In the genomic region with DNA sequence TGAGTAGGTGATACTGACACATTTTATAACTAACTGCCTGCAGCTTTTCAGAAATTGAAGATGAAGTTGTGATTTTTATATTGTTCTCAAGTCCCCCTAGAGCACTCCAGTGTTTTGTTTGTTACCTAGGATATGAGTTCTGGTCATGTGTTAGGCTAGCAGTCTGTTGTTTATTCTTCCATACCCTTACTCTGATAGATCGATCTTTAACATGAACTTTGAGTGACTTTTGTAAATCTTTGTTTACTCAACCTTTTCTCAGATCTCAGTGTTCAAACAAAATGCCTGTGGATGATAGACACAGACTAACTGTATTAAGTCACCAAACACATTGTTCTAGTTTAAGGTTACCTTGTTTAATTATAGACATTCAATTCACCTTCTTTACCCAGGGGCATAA, we compare ENCODE assay signal across 35 mouse cellular contexts.
"Had no signal": no experiment of that assay in that cellular context is flagged by ENCODE, and none has a peak within 500 bp of the region (broad histone marks: within the 10 kb centered on the region; RNA-seq: fewer than 3 reads in every experiment).

No protein-coding gene starts in this region.

- H3K27ac ChIP-seq: heart, adult 2 months; heart, embryonic 10.5 days; heart, embryonic 13.5 days; heart, embryonic 15.5 days; hindbrain, embryonic 10.5 days; hindbrain, embryonic 12.5 days; hindbrain, embryonic 13.5 days; hindbrain, embryonic 14.5 days; hindbrain, embryonic 15.5 days; hindbrain, postnatal 0 days; intestine, embryonic 15.5 days; kidney, embryonic 15.5 days; kidney, postnatal 0 days; layer of hippocampus, adult 2 months had no signal

- H3K4me3 ChIP-seq: heart, adult 2 months; heart, embryonic 10.5 days; heart, embryonic 12.5 days; heart, embryonic 13.5 days; heart, embryonic 15.5 days; hindbrain, embryonic 10.5 days; hindbrain, embryonic 12.5 days; hindbrain, embryonic 13.5 days; hindbrain, embryonic 15.5 days; intestine, embryonic 15.5 days; kidney, embryonic 15.5 days; layer of hippocampus, adult 2 months had no signal

- H3K4me2 ChIP-seq: heart, embryonic 11.5 days; heart, embryonic 12.5 days; heart, embryonic 13.5 days; heart, embryonic 15.5 days; hindbrain, embryonic 12.5 days; hindbrain, embryonic 13.5 days; hindbrain, embryonic 14.5 days; hindbrain, embryonic 15.5 days; intestine, embryonic 15.5 days; kidney, embryonic 15.5 days had no signal

- H3K27me3 ChIP-seq: heart, embryonic 12.5 days; heart, embryonic 13.5 days; heart, embryonic 15.5 days; hindbrain, embryonic 12.5 days; hindbrain, embryonic 13.5 days; hindbrain, embryonic 15.5 days; intestine, embryonic 15.5 days; kidney, embryonic 15.5 days had no signal

- H3K36me3 ChIP-seq: heart, embryonic 10.5 days; heart, embryonic 12.5 days; heart, embryonic 13.5 days; heart, embryonic 15.5 days; hindbrain, embryonic 10.5 days; hindbrain, embryonic 12.5 days; hindbrain, embryonic 13.5 days; hindbrain, embryonic 15.5 days; intestine, embryonic 15.5 days; kidney, embryonic 15.5 days had no signal

- H3K9ac ChIP-seq: heart, embryonic 12.5 days; heart, embryonic 13.5 days; heart, embryonic 15.5 days; hindbrain, embryonic 12.5 days; hindbrain, embryonic 13.5 days; hindbrain, embryonic 14.5 days; hindbrain, embryonic 15.5 days; intestine, embryonic 15.5 days; kidney, embryonic 15.5 days had no signal

- H3K9me3 ChIP-seq: heart, embryonic 10.5 days; heart, embryonic 12.5 days; heart, embryonic 13.5 days; heart, embryonic 15.5 days; hindbrain, embryonic 10.5 days; hindbrain, embryonic 12.5 days; hindbrain, embryonic 13.5 days; hindbrain, embryonic 15.5 days; intestine, embryonic 15.5 days; kidney, embryonic 15.5 days had no signal

- ATAC-seq: hindbrain, embryonic 16.5 days; hindbrain, postnatal 0 days; inflammation-experienced regulatory T-cells, adult 6 months; intestine, embryonic 15.5 days; intestine, embryonic 16.5 days; intestine, postnatal 0 days had no signal

- DNase-seq: heart, adult 2 months; heart, postnatal 10 days; heart, postnatal 14 days; heart, postnatal 36 days; heart, postnatal 4 days; kidney, adult 11 months; kidney, adult 18-20 months; kidney, adult 2 months; kidney, adult 8-10 months; kidney, adult 9 months; kidney, postnatal 10 days; kidney, postnatal 14 days; kidney, postnatal 25 days; kidney, postnatal 36 days; kidney, postnatal 4 days; layer of hippocampus, adult 9-11 months had no signal

- H3K4me1 ChIP-seq: heart, embryonic 10.5 days; heart, embryonic 12.5 days; heart, embryonic 13.5 days; heart, embryonic 15.5 days; hindbrain, embryonic 10.5 days; hindbrain, embryonic 12.5 days; hindbrain, embryonic 13.5 days; hindbrain, embryonic 15.5 days; intestine, embryonic 15.5 days; kidney, embryonic 15.5 days had no signal
